Mouse (Mus musculus) midbrain, embryonic 12.5 days (tissue): ENCODE measurements around the gene Ube2t. TPM values are rescaled to one million over a fixed set of nuclear protein-coding genes. Genes with fewer than 3 reads are reported as not detected.

ENCODE experiments used
- ATAC-seq: fragments of 200-750 bp; cut with Nextera tagmentation; 2 replicates; pipeline ENCODE4 v1.8.0; 2017; ENCODE audit warnings: low read depth, moderate TSS enrichment, moderate library complexity; ENCODE audit not compliant: low FRiP score
- H3K27ac ChIP-seq: fragments of 300-500 bp; sonication (generic); replicated peaks from 2 replicates; pipeline ENCODE4 v1.5.1; 2016; ENCODE audit warnings: mild to moderate bottlenecking
- H3K27me3 ChIP-seq: fragments of 300-500 bp; sonication (generic); 2 replicates; pipeline ENCODE4 v1.6.1; 2016; ENCODE audit warnings: mild to moderate bottlenecking
- H3K36me3 ChIP-seq: fragments of 300-500 bp; sonication (generic); 2 replicates; pipeline ENCODE4 v1.6.1; 2016
- H3K4me1 ChIP-seq: fragments of 300-500 bp; sonication (generic); 2 replicates; pipeline ENCODE4 v1.6.1; 2016
- H3K4me2 ChIP-seq: fragments of 300-500 bp; sonication (generic); replicated peaks from 2 replicates; pipeline ENCODE4 v1.6.1; 2016; ENCODE audit warnings: mild to moderate bottlenecking, moderate library complexity
- H3K4me3 ChIP-seq: fragments of 300-500 bp; sonication (generic); 2 replicates; pipeline ENCODE4 v1.5.1; 2016; ENCODE audit warnings: mild to moderate bottlenecking
- H3K9ac ChIP-seq: fragments of 300-500 bp; sonication (generic); replicated peaks from 2 replicates; pipeline ENCODE4 v1.6.1; 2016; ENCODE audit warnings: mild to moderate bottlenecking, moderate library complexity
- H3K9me3 ChIP-seq: fragments of 300-500 bp; sonication (generic); 2 replicates; pipeline ENCODE4 v1.6.1; 2016; ENCODE audit warnings: mild to moderate bottlenecking
- WGBS: fragments of 180-500 bp; shearing (Covaris S2); methylation state at CpG from one replicate; pipeline ENCODE4 v1.1.7; 2016; 5-methylcytosine and 5-hydroxymethylcytosine counted together
- polyA plus RNA-seq: library from polyadenylated mRNA; unstranded; fragments of >200 nt; fragmentation: Nextera tagmentation; extraction: Ambion mirVana; gene quantifications from 2 replicates; pipeline ENCODE4 v1.2.1, GENCODE M21; 2016

The Ube2t gene
- polyA plus RNA-seq, 1 experiment from 2014 or later = 43.9 TPM

GRCm38 (mm10) chr1:134955637-134956176 lies 6.7 kb upstream of the Ube2t start, which contains the start of gene Ppp1r12b:
Ppp1r12b (minus strand) TSS chr1:134955942.
- under 1% methylated on average over 39 of the region's 39 CpGs for WGBS

GRCm38 (mm10) chr1:134960634-134961033 lies 1.7 kb upstream of the Ube2t start:
- WGBS = 62% methylated on average over 7 of the region's 7 CpGs
- no peak overlapping the region for H3K4me2 ChIP-seq

More at GRCm38 (mm10) chr1:134955637-134956176, 6.7 kb upstream of the Ube2t start, which contains the start of gene Ppp1r12b:
- Histone ChIP-seq H3K27me3 (no peaks in the 10 kb centered on the region; the same call in 1 of the 2 replicates), H3K9ac (peak within 1 kb of the TSS; percentile 88), H3K27ac (peak within 1 kb of the TSS; percentile 93), H3K9me3 (no peaks in the 10 kb centered on the region), H3K4me1 (peaks cover 13% of the 10 kb centered on the region), H3K36me3 (no peaks in the 10 kb centered on the region), H3K4me3 (peak within 1 kb of the TSS; percentile 82), H3K4me2 (peak within 1 kb of the TSS; percentile 85)
- ATAC-seq = peak; percentile 98

GRCm38 (mm10) chr1:134962821-134963220 lies 456 bp downstream of the Ube2t start:
- Histone ChIP-seq H3K9me3 (no peaks in the 10 kb centered on the region), H3K27me3 (peaks cover 8% of the 10 kb centered on the region), H3K27ac (no peak overlapping the region), H3K9ac (peak overlapping the region; percentile 48), H3K4me3 (peak overlapping the region; percentile 55), H3K4me1 (peaks cover 17% of the 10 kb centered on the region), H3K36me3 (peaks cover 7% of the 10 kb centered on the region; the same call in 1 of the 2 replicates), H3K4me2 (peak overlapping the region; percentile 69)
- WGBS = 4% methylated on average over 11 of the region's 11 CpGs
- ATAC-seq = peak; percentile 61; the same call in 1 of the 2 replicates

More at GRCm38 (mm10) chr1:134960634-134961033, 1.7 kb upstream of the Ube2t start:
- H3K9ac ChIP-seq = no peak overlapping the region
- no peak for ATAC-seq
- no peaks in the 10 kb centered on the region for H3K9me3 ChIP-seq
- H3K4me3 ChIP-seq = no peak overlapping the region
- 0 out of 2 replicates have a peak, but pooled peaks cover 3% of the 10 kb centered on the region for H3K36me3 ChIP-seq
- H3K27me3 ChIP-seq = peaks cover 8% of the 10 kb centered on the region
- peaks cover 17% of the 10 kb centered on the region for H3K4me1 ChIP-seq
- H3K27ac ChIP-seq = no peak overlapping the region

GRCm38 (mm10) chr1:134965430-134965829 lies 3.1 kb downstream of the Ube2t start:
- H3K9ac ChIP-seq = no peak overlapping the region
- H3K36me3 ChIP-seq = peaks cover 23% of the 10 kb centered on the region
- H3K27me3 ChIP-seq = peaks cover 8% of the 10 kb centered on the region
- H3K4me3 ChIP-seq = no peak overlapping the region
- WGBS = 91% methylated on average over 2 of the region's 2 CpGs
- no peak for ATAC-seq
- H3K4me1 ChIP-seq = peaks cover 17% of the 10 kb centered on the region
- H3K9me3 ChIP-seq = no peaks in the 10 kb centered on the region
- no peak overlapping the region for H3K27ac ChIP-seq
- no peak overlapping the region for H3K4me2 ChIP-seq

GRCm38 (mm10) chr1:134972920-134973319 lies 10.6 kb downstream of the Ube2t start:
- 76% methylated on average over 1 of the region's 1 CpGs for WGBS
- Histone ChIP-seq H3K27ac (no peak overlapping the region), H3K4me2 (no peak overlapping the region), H3K36me3 (peaks cover 31% of the 10 kb centered on the region), H3K4me1 (no peaks in the 10 kb centered on the region), H3K4me3 (no peak overlapping the region), H3K27me3 (no peaks in the 10 kb centered on the region), H3K9me3 (no peaks in the 10 kb centered on the region), H3K9ac (no peak overlapping the region)
- no peak for ATAC-seq

GRCm38 (mm10) chr1:134987173-134987961 lies 25.0 kb downstream of the Ube2t start:
- WGBS = 31% methylated on average over 48 of the region's 48 CpGs
- Histone ChIP-seq H3K4me2 (peak overlapping the region; percentile 86), H3K4me3 (peak overlapping the region; percentile 48), H3K36me3 (no peaks in the 10 kb centered on the region), H3K27me3 (peaks cover 35% of the 10 kb centered on the region), H3K4me1 (peaks cover 8% of the 10 kb centered on the region), H3K9ac (peak overlapping the region; percentile 64), H3K9me3 (no peaks in the 10 kb centered on the region), H3K27ac (no peak overlapping the region)
- ATAC-seq = peak; percentile 87

GRCm38 (mm10) chr1:134987962-134988341 lies 25.6 kb downstream of the Ube2t start:
- Histone ChIP-seq H3K9me3 (no peaks in the 10 kb centered on the region), H3K27ac (no peak overlapping the region), H3K9ac (peak overlapping the region; percentile 64), H3K36me3 (no peaks in the 10 kb centered on the region), H3K27me3 (peaks cover 38% of the 10 kb centered on the region), H3K4me1 (peaks cover 8% of the 10 kb centered on the region), H3K4me3 (peak overlapping the region; percentile 48), H3K4me2 (peak overlapping the region; percentile 86)
- 0 out of 2 replicates have a peak, but pooled peaks have one; percentile 9 for ATAC-seq
- WGBS = 7% methylated on average over 14 of the region's 14 CpGs

GRCm38 (mm10) chr1:134989372-134989771 lies 27.0 kb downstream of the Ube2t start:
- no peak for ATAC-seq
- no peak overlapping the region for H3K4me3 ChIP-seq
- no peaks in the 10 kb centered on the region for H3K36me3 ChIP-seq
- H3K9ac ChIP-seq = no peak overlapping the region
- no peaks in the 10 kb centered on the region for H3K9me3 ChIP-seq
- 7% methylated on average over 7 of the region's 7 CpGs for WGBS
- no peak overlapping the region for H3K27ac ChIP-seq
- peaks cover 38% of the 10 kb centered on the region for H3K27me3 ChIP-seq
- H3K4me2 ChIP-seq = no peak overlapping the region
- H3K4me1 ChIP-seq = peaks cover 8% of the 10 kb centered on the region

GRCm38 (mm10) chr1:134992046-134992645 lies 29.8 kb downstream of the Ube2t start:
- WGBS = 56% methylated on average over 8 of the region's 8 CpGs
- Histone ChIP-seq H3K36me3 (no peaks in the 10 kb centered on the region), H3K4me2 (no peak overlapping the region), H3K27me3 (peaks cover 38% of the 10 kb centered on the region), H3K9me3 (no peaks in the 10 kb centered on the region), H3K27ac (no peak overlapping the region), H3K9ac (no peak overlapping the region), H3K4me1 (peaks cover 12% of the 10 kb centered on the region), H3K4me3 (no peak overlapping the region)
- no peak for ATAC-seq

GRCm38 (mm10) chr1:134994739-134995138 lies 32.4 kb downstream of the Ube2t start:
- no peaks in the 10 kb centered on the region for H3K9me3 ChIP-seq
- H3K27ac ChIP-seq = no peak overlapping the region
- 81% methylated on average over 3 of the region's 3 CpGs for WGBS
- H3K9ac ChIP-seq = no peak overlapping the region
- no peak for ATAC-seq
- H3K4me2 ChIP-seq = no peak overlapping the region
- peaks cover 23% of the 10 kb centered on the region for H3K27me3 ChIP-seq
- peaks cover 4% of the 10 kb centered on the region; the same call in 1 of the 2 replicates for H3K4me1 ChIP-seq
- H3K36me3 ChIP-seq = no peaks in the 10 kb centered on the region
- no peak overlapping the region for H3K4me3 ChIP-seq

GRCm38 (mm10) chr1:134995437-134995836 lies 33.1 kb downstream of the Ube2t start:
- Histone ChIP-seq H3K4me2 (no peak overlapping the region), H3K27me3 (peaks cover 16% of the 10 kb centered on the region), H3K9me3 (no peaks in the 10 kb centered on the region), H3K27ac (no peak overlapping the region), H3K4me1 (peaks cover 4% of the 10 kb centered on the region; the same call in 1 of the 2 replicates), H3K9ac (no peak overlapping the region), H3K4me3 (no peak overlapping the region), H3K36me3 (no peaks in the 10 kb centered on the region)
- WGBS = 47% methylated on average over 4 of the region's 4 CpGs
- no peak for ATAC-seq

GRCm38 (mm10) chr1:134995954-134996353 lies 33.6 kb downstream of the Ube2t start:
- Histone ChIP-seq H3K27me3 (peaks cover 13% of the 10 kb centered on the region; the same call in 1 of the 2 replicates), H3K27ac (no peak overlapping the region), H3K36me3 (no peaks in the 10 kb centered on the region), H3K4me2 (no peak overlapping the region), H3K4me3 (no peak overlapping the region), H3K4me1 (peaks cover 4% of the 10 kb centered on the region; the same call in 1 of the 2 replicates), H3K9ac (no peak overlapping the region), H3K9me3 (no peaks in the 10 kb centered on the region)
- 18% methylated on average over 1 of the region's 1 CpGs for WGBS
- ATAC-seq = peak; percentile 56
